Mouse (Mus musculus): ENCODE measurements around the gene Jup. TPM values are rescaled to one million over a fixed set of nuclear protein-coding genes. Genes with fewer than 3 reads are reported as not detected.

Gene Jup
- polyA plus RNA-seq, 1 experiment = 0.29 TPM

DNA sequence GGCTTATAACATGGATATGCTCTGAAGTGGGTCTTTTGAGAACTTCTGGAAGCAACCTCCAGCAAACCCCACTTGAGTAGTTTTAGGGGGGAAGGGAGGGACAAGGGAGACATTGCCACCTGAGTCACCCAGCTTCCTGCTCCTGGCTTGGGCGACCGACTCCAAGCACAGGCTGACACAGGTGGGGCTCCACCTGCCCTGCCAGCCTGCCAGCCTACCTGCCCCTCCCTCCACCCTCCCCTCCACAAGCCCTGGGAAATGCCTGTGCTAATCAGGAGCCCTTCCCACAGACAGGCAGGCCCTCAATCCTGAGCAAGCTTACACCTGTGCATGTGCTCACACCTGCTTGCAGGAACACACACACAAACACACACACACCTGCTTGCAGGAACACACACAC lies 5.1 kb upstream of the Jup start:
- no peaks in the 10 kb centered on the region for H3K9me3 ChIP-seq (ENCODE audit: control insufficient read depth, low read length)
- TF ChIP-seq GATA1 (IDR thresholded peaks at IDR 0.05; ENCODE audit: low read length) = no peak
- no peak for TF ChIP-seq TAL1 (IDR thresholded peaks at IDR 0.05; ENCODE audit: low read length)
- H3K4me1 ChIP-seq (ENCODE audit: control insufficient read depth) = peaks cover 15% of the 10 kb centered on the region
- peaks cover 5% of the 10 kb centered on the region for H3K27me3 ChIP-seq (ENCODE audit: control insufficient read depth)
- no peaks in the 10 kb centered on the region for H3K36me3 ChIP-seq (ENCODE audit: control insufficient read depth)
- H3K4me3 ChIP-seq (replicated peaks) = no peak overlapping the region

DNA sequence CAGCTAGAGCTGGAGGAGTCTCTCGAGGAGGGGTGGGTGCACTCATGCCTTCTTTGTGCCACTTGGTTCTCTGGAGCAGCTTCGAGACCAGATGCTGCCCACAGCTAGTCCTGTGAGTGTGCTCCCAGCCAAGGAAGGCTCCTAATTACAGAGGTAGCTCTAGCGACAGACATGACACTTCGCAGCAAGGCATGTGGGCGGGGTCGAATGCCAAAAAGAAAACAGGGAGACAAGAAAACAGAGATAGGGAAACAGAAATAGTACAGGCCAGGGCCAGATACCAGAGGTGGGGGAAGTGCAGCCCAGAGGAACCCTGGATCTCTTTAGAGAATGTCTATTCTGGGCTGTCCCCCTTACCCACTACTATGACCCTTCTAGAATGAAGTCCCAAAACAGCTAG lies 4.7 kb upstream of the Jup start:
- TF ChIP-seq TAL1 (IDR thresholded peaks at IDR 0.05; ENCODE audit: low read length) (no peak), GATA1 (IDR thresholded peaks at IDR 0.05; ENCODE audit: low read length) (no peak)
- Histone ChIP-seq H3K4me1 (ENCODE audit: control insufficient read depth) (peaks cover 20% of the 10 kb centered on the region), H3K4me3 (replicated peaks) (no peak overlapping the region), H3K36me3 (ENCODE audit: control insufficient read depth) (no peaks in the 10 kb centered on the region), H3K27me3 (ENCODE audit: control insufficient read depth) (peaks cover 10% of the 10 kb centered on the region), H3K9me3 (ENCODE audit: control insufficient read depth, low read length) (no peaks in the 10 kb centered on the region)

DNA sequence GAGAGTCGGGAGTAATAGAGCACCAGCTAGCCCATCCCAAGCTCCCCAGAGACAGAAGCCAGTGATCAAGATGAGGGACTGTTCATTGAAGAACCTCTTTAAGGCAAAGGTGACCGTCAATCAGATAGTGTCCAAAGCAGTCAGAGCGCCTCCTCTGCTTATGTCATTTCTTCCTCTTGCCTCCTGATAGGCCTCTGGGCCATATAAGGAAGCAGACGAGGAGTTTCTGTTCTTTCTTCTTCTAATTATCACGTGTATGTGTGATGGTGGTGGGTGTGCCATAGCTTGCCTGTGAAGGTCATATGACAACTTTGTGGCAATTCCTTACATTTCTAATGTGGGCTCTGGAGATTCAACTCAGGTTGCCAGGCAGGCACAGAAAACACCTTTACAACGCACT lies 3.3 kb upstream of the Jup start:
- Histone ChIP-seq H3K4me3 (replicated peaks) (no peak overlapping the region), H3K27me3 (ENCODE audit: control insufficient read depth) (peaks cover 24% of the 10 kb centered on the region), H3K36me3 (ENCODE audit: control insufficient read depth) (no peaks in the 10 kb centered on the region), H3K4me1 (ENCODE audit: control insufficient read depth) (peaks cover 26% of the 10 kb centered on the region), H3K9me3 (ENCODE audit: control insufficient read depth, low read length) (no peaks in the 10 kb centered on the region)
- TF ChIP-seq GATA1 (IDR thresholded peaks at IDR 0.05; ENCODE audit: low read length) (no peak), TAL1 (IDR thresholded peaks at IDR 0.05; ENCODE audit: low read length) (no peak)

DNA sequence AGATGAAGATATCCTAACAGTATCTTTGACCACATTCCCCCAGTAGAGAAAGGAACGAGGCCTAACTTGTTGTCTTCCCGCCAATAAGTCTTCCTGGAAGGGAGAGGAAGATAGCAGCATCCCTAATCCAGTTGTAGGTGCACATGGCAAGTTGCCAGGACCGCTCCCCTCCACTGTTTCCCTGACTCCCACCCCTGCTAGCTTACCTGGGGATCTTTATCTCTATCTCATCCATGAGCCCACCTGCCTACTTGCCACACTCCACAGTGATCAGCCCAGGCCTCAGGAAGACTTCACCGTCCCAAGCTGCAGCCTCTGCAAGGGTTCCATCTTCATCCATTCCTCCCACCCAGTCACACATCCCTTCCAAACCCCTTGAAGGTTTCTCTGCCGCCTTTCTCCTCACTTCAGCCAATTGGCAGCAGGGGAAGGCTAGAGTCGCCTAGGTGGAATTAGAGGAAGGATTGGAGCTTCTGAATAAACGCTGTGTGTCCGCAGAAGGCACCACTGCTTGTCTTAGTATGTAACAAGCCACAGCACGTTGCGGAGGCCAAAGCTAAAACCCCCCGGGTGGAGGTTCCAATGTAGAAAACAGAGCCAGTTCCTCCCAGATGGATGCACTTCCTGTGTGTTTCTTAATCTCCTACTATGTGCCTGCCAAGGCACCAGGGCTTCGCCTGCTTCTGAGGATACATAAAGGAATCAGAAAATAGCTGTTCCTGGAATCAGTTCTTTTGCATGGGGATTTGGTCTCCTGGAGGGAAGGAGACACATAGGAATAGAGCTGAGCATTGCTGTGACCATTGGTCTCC lies 2.4 kb upstream of the Jup start:
- no peaks in the 10 kb centered on the region for H3K9me3 ChIP-seq (ENCODE audit: control insufficient read depth, low read length)
- H3K4me1 ChIP-seq (ENCODE audit: control insufficient read depth) = peaks cover 28% of the 10 kb centered on the region
- H3K4me3 ChIP-seq (replicated peaks) = no peak overlapping the region
- H3K27me3 ChIP-seq (ENCODE audit: control insufficient read depth) = peaks cover 33% of the 10 kb centered on the region
- H3K36me3 ChIP-seq (ENCODE audit: control insufficient read depth) = no peaks in the 10 kb centered on the region
- TF ChIP-seq GATA1 (IDR thresholded peaks at IDR 0.05; ENCODE audit: low read length) (no peak), TAL1 (IDR thresholded peaks at IDR 0.05; ENCODE audit: low read length) (no peak)

DNA sequence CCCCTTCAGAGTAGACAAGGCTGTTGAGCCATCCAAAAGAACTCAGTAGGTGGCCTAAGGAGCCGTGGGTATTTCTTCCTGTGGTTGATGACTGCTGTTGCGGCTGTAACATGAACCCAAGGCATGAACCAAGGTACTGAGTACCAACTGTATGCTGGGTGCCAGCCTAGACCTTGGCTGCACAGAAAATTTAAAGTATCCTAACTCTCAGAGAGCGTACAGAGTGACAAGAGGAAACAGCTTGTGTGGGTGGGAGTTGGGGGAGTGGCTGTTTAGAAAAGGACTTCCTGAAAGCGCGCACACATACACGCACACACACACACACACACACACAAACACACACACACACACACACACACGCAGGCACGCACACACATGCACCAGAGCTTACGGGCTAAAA lies 1.8 kb upstream of the Jup start:
- peaks cover 28% of the 10 kb centered on the region for H3K4me1 ChIP-seq (ENCODE audit: control insufficient read depth)
- TF ChIP-seq GATA1 (IDR thresholded peaks at IDR 0.05; ENCODE audit: low read length) = no peak
- no peak for TF ChIP-seq TAL1 (IDR thresholded peaks at IDR 0.05; ENCODE audit: low read length)
- H3K36me3 ChIP-seq (ENCODE audit: control insufficient read depth) = no peaks in the 10 kb centered on the region
- H3K4me3 ChIP-seq (replicated peaks) = no peak overlapping the region
- H3K9me3 ChIP-seq (ENCODE audit: control insufficient read depth, low read length) = no peaks in the 10 kb centered on the region
- H3K27me3 ChIP-seq (ENCODE audit: control insufficient read depth) = peaks cover 39% of the 10 kb centered on the region

DNA sequence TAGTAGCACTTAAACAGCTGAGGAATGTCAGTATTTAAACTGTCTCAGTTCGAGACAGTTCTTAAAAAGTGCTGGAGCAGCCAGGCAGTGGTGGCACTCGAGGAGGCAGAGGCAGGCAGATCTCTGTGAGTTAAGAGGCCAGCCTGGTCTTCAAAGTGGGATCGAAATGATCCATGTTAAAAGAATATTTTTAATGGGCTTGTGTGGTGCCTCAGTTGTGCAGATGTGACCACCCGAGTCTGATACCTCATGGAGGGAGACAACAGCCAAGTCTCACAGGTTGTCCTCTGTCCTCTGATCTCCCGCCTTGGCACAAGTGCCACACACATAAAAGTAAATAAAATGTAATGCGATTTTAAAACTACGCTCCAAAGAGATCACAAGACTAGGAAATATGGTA lies 954 bp upstream of the Jup start:
- Histone ChIP-seq H3K9me3 (ENCODE audit: control insufficient read depth, low read length) (no peaks in the 10 kb centered on the region), H3K4me1 (ENCODE audit: control insufficient read depth) (peaks cover 28% of the 10 kb centered on the region), H3K4me3 (replicated peaks) (no peak overlapping the region), H3K27me3 (ENCODE audit: control insufficient read depth) (peaks cover 46% of the 10 kb centered on the region), H3K36me3 (ENCODE audit: control insufficient read depth) (no peaks in the 10 kb centered on the region)
- TF ChIP-seq TAL1 (IDR thresholded peaks at IDR 0.05; ENCODE audit: low read length) (no peak), GATA1 (IDR thresholded peaks at IDR 0.05; ENCODE audit: low read length) (no peak)

DNA sequence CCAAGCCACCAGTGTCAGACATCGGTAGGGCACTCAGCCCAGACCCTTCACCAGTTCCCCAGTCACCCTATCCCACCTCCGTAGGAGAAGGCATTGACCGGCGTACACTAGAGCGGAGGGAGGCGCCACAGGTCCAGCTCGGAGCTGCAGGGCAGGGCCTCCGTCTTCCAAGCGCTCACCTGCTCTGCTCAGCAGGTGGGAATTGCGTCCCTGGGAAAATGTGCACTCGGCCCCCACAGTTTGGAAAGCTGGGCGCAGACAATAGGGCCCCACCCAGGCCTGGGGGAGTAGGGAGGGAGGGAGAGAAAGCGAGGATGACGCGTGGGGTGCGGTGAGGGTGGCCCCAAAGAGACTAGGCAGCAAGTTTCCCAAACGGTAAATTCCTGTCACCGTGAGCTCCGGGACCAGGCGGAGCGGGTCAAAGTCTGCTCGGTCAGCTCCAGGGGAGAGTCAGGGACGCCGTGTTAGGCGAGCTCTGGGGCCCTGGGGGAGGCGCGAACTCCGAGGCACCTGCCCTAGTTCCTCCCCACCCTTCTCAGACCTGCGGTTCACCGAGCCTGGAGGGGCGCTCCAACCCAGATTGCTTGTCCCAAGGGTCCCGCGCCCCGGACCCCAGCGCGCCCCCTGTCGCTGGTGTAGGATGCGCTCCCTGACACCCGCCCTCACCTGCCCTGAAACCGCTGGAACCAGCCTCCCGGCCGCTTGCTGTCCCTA lies 520 bp downstream of the Jup start:
- Histone ChIP-seq H3K9me3 (ENCODE audit: control insufficient read depth, low read length) (no peaks in the 10 kb centered on the region), H3K36me3 (ENCODE audit: control insufficient read depth) (no peaks in the 10 kb centered on the region), H3K4me3 (replicated peaks) (peak overlapping the region; percentile 57), H3K27me3 (ENCODE audit: control insufficient read depth) (peaks cover 48% of the 10 kb centered on the region), H3K4me1 (ENCODE audit: control insufficient read depth) (peaks cover 19% of the 10 kb centered on the region)
- TF ChIP-seq GATA1 (IDR thresholded peaks at IDR 0.05; ENCODE audit: low read length) = no peak

DNA sequence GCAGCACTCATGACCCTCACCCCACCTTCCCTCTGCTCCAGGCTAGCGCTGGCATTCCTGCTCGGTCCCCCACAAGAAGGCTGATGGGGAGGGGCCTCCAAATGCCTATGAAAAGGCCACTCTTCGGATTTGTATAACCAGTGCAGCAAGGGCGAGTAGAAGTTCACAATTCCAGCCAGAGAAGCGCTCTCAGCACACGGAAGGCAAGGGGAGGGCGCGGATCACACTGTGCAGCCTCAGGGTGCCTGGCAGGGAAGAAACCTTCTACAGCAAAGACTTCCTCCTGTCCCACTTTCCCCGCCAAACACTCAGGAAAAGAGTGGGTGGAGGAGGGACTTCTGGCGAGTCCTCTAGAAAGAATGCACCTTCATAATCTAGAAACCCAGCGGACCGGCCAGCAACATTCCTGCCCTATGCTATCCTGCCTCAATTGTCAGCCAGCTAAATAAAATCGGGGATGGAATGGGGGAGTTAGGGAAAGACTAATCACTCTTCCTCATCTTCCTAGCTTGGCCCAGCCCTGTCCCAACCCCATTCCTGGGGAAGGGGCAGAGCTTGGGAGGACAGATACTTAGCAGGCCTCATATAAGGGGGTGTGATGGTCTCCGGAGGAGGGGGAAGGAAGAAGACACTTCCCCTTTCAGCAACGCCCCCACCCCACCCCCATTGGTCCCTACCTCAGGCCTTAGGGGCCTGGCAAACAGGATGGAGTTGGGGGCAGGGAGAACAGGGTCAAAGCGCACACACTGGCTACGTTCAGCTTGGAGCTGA lies 1.5 kb downstream of the Jup start:
- TF ChIP-seq TAL1 (IDR thresholded peaks at IDR 0.05; ENCODE audit: low read length) (no peak), GATA1 (IDR thresholded peaks at IDR 0.05; ENCODE audit: low read length) (no peak)
- no peaks in the 10 kb centered on the region for H3K9me3 ChIP-seq (ENCODE audit: control insufficient read depth, low read length)
- peaks cover 48% of the 10 kb centered on the region for H3K27me3 ChIP-seq (ENCODE audit: control insufficient read depth)
- H3K36me3 ChIP-seq (ENCODE audit: control insufficient read depth) = no peaks in the 10 kb centered on the region
- peaks cover 17% of the 10 kb centered on the region for H3K4me1 ChIP-seq (ENCODE audit: control insufficient read depth)
- peak overlapping the region; percentile 57 for H3K4me3 ChIP-seq (replicated peaks)

DNA sequence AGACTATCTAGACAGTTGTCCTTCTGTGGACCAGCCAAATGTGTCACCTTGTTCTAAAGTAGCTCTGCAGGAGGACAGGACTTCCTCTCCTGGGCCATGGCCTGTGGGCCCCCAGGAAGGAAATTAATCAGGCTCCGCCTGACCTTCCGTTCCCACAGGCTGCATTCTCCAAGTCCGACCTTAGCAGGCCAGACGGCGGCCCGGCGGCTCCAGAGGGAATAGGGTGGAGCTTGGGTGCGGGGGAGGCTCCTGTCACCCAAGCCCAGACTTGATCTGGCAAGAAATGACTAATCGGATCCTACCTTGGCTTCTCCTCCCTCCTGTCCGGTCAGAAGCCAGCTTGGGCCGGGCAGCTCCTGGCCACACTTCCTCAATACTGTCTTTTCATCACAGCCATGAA lies 2.4 kb downstream of the Jup start:
- H3K27me3 ChIP-seq (ENCODE audit: control insufficient read depth) = peaks cover 48% of the 10 kb centered on the region
- H3K4me3 ChIP-seq (replicated peaks) = no peak overlapping the region
- H3K9me3 ChIP-seq (ENCODE audit: control insufficient read depth, low read length) = no peaks in the 10 kb centered on the region
- H3K36me3 ChIP-seq (ENCODE audit: control insufficient read depth) = no peaks in the 10 kb centered on the region
- peaks cover 17% of the 10 kb centered on the region for H3K4me1 ChIP-seq (ENCODE audit: control insufficient read depth)
- TF ChIP-seq TAL1 (IDR thresholded peaks at IDR 0.05; ENCODE audit: low read length) (no peak), GATA1 (IDR thresholded peaks at IDR 0.05; ENCODE audit: low read length) (no peak)

All from erythroblast, embryonic 14.5 days (primary cell).